Mouse (Mus musculus) intestine, embryonic 16.5 days (tissue): ENCODE data around the gene Syce2. TPM values are rescaled to one million over a fixed set of nuclear protein-coding genes. Genes with fewer than 3 reads are reported as not detected.
"Not testable (repeated sequence)": the region's sequence is repeated elsewhere in the genome, so short reads cannot be mapped to it uniquely, and the experiment has no call there.

Source experiments
- ATAC-seq: fragments of 200-750 bp; cut with Nextera tagmentation; 2 replicates; pipeline ENCODE4 v1.8.0; 2017; ENCODE audit warnings: moderate TSS enrichment, moderate library complexity
- H3K27ac ChIP-seq: fragments of 300-500 bp; sonication (generic); 2 replicates; pipeline ENCODE4 v1.5.1; 2014; ENCODE audit warnings: mild to moderate bottlenecking, low read length
- H3K27me3 ChIP-seq: fragments of 300-500 bp; sonication (generic); replicated peaks from 2 replicates; pipeline ENCODE4 v1.6.1; 2014; ENCODE audit warnings: low read length, control low read depth, mixed read lengths; ENCODE audit not compliant: control insufficient read depth, insufficient read depth
- H3K36me3 ChIP-seq: fragments of 300-500 bp; sonication (generic); 2 replicates; pipeline ENCODE4 v1.6.1; 2014; ENCODE audit warnings: low read length, control low read depth; ENCODE audit not compliant: control insufficient read depth, insufficient read depth
- H3K4me1 ChIP-seq: fragments of 300-500 bp; sonication (generic); 2 replicates; pipeline ENCODE4 v1.6.1; 2014; ENCODE audit warnings: low read length, control low read depth, mixed read lengths; ENCODE audit not compliant: control insufficient read depth, insufficient read depth
- H3K4me2 ChIP-seq: fragments of 300-500 bp; sonication (generic); 2 replicates; pipeline ENCODE4 v1.6.1; 2014; ENCODE audit warnings: low read depth, low read length, control low read depth
- H3K4me3 ChIP-seq: fragments of 300-500 bp; sonication (generic); 2 replicates; pipeline ENCODE4 v1.5.1; 2014; ENCODE audit warnings: mild to moderate bottlenecking, low read length
- H3K9ac ChIP-seq: fragments of 300-500 bp; sonication (generic); 2 replicates; pipeline ENCODE4 v1.6.1; 2014; ENCODE audit warnings: low read depth, low read length
- H3K9me3 ChIP-seq: fragments of 300-500 bp; sonication (generic); 2 replicates; pipeline ENCODE4 v1.6.1; 2016; ENCODE audit warnings: low read length, control low read depth; ENCODE audit not compliant: control insufficient read depth
- WGBS: fragments of 180-500 bp; shearing (Covaris S2); extraction: QIAGEN DNeasy Blood & Tissue Kit; methylation state at CpG from one replicate; pipeline ENCODE4 v1.1.7; 2014; 5-methylcytosine and 5-hydroxymethylcytosine counted together
- polyA plus RNA-seq: library from polyadenylated mRNA; unstranded; fragments of >200 nt; fragmentation: Nextera tagmentation; extraction: Ambion mirVana; gene quantifications from 2 replicates; pipeline ENCODE4 v1.2.1, GENCODE M21; 2015

The Syce2 gene
- 39.5 and 45.4 TPM in 2 replicates for polyA plus RNA-seq

- Histone ChIP-seq H3K9ac (peak within 1 kb of the TSS; percentile 69), H3K27ac (peak within 1 kb of the TSS; percentile 59; the same call in 1 of the 2 replicates), H3K36me3 (no peaks in the 10 kb centered on the region; the same call in 1 of the 2 replicates), H3K4me1 (peaks cover 16% of the 10 kb centered on the region), H3K4me3 (peak within 1 kb of the TSS; percentile 57), H3K27me3 (no peaks in the 10 kb centered on the region), H3K4me2 (peak within 1 kb of the TSS; percentile 99), H3K9me3 (no peaks in the 10 kb centered on the region)
- peak; percentile 72 for ATAC-seq
- 13% methylated on average over 46 of the region's 46 CpGs for WGBS
These were observed at the start of gene Syce2 for GRCm38 (mm10) chr8:84871376-84872308. Gene Syce2, plus strand, starts transcription at chr8:84872111.

DNA sequence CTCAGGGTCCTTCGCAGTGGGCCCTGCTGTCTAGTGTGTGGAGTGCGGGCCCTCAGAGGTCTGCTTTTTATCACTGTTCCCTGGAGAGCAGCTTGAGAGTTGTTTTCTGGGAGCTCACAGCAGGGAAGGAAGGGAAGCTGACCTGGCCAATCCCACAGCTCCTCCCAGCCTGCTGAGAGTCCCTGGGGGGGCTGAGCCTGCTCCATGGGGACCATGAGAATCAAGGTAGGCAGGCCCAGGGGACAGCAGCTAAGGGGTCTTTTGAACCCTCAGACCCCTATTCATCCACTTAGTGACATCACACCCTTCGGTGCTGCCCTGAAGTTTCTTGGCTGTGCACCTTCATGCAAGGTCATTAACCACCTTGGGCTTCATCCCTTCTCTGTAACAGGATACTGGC lies 49.2 kb upstream of the Syce2 start, which contains the start of gene Dand5:
Gene Dand5, minus strand, starts transcription at position 101 of the 400 bp plus-strand sequence.
- Histone ChIP-seq H3K4me2 (peak within 1 kb of the TSS; percentile 42), H3K4me3 (no peak within 1 kb of the TSS), H3K36me3 (no peaks in the 10 kb centered on the region), H3K4me1 (peaks cover 10% of the 10 kb centered on the region), H3K9me3 (no peaks in the 10 kb centered on the region), H3K27me3 (no peaks in the 10 kb centered on the region), H3K27ac (no peak within 1 kb of the TSS), H3K9ac (peak within 1 kb of the TSS; percentile 29; the same call in 1 of the 2 replicates)
- peak; percentile 32 for ATAC-seq
- 40% methylated on average over 3 of the region's 3 CpGs for WGBS

- H3K4me2 ChIP-seq, result peak overlapping the region; percentile 42
- H3K9ac ChIP-seq, result no peak overlapping the region
- H3K36me3 ChIP-seq, result no peaks in the 10 kb centered on the region
- H3K4me1 ChIP-seq, result peaks cover 10% of the 10 kb centered on the region
- no peaks in the 10 kb centered on the region for H3K9me3 ChIP-seq
- 2% methylated on average over 18 of the region's 18 CpGs for WGBS
- no peak overlapping the region for H3K27ac ChIP-seq
- no peak overlapping the region for H3K4me3 ChIP-seq
- no peaks in the 10 kb centered on the region for H3K27me3 ChIP-seq
- ATAC-seq, result peak; percentile 77
These were observed 48.3 kb upstream of the Syce2 start for GRCm38 (mm10) chr8:84823653-84824052.

DNA sequence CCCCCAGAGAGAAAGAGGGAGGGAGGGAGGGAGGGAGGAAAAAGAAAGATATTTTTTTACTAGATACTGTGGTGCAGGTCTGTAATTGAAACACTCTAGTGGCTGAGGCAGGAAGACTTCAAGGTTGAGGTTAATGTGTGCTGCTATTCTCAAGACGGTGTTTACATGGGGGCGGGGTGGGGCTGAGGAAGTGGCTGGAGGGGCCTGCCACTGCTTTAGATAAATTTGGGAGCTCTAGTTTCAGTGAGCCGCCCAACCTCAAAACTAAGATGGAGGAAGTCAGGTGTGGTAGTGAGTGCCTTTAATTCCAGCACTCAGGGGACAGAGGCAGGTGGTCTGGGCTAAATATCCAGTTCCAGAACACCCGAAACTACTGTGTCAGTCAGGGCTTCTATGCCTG lies 46.3 kb upstream of the Syce2 start:
- WGBS, result 56% methylated on average over 4 of the region's 4 CpGs
- Histone ChIP-seq H3K4me2 (no peak overlapping the region), H3K9ac (no peak overlapping the region), H3K9me3 (no peaks in the 10 kb centered on the region), H3K4me1 (peaks cover 10% of the 10 kb centered on the region), H3K27ac (no peak overlapping the region), H3K27me3 (no peaks in the 10 kb centered on the region), H3K4me3 (no peak overlapping the region), H3K36me3 (no peaks in the 10 kb centered on the region)
- no peak for ATAC-seq

- 91% methylated on average over 2 of the region's 2 CpGs for WGBS
- not testable (repeated sequence) for H3K36me3 ChIP-seq, H3K27me3 ChIP-seq, H3K27ac ChIP-seq, H3K4me2 ChIP-seq, H3K9me3 ChIP-seq, H3K9ac ChIP-seq, H3K4me3 ChIP-seq, ATAC-seq
- H3K4me1 ChIP-seq, result peaks cover 10% of the 10 kb centered on the region
These were observed 45.4 kb upstream of the Syce2 start for GRCm38 (mm10) chr8:84826518-84826917.

- peaks cover 21% of the 10 kb centered on the region for H3K4me1 ChIP-seq
- peak within 1 kb of the TSS; percentile 100 for H3K9ac ChIP-seq
- no peaks in the 10 kb centered on the region for H3K9me3 ChIP-seq
- peak within 1 kb of the TSS; percentile 93 for H3K4me3 ChIP-seq
- H3K27ac ChIP-seq, result peak within 1 kb of the TSS; percentile 94
- H3K27me3 ChIP-seq, result no peaks in the 10 kb centered on the region
- peaks cover 8% of the 10 kb centered on the region; the same call in 1 of the 2 replicates for H3K36me3 ChIP-seq
- 0 out of 2 replicates have a peak, but pooled peaks have one; percentile 6 for ATAC-seq
- WGBS, result 75% methylated on average over 11 of the region's 11 CpGs
- H3K4me2 ChIP-seq, result peak within 1 kb of the TSS; percentile 53
These were observed 40.4 kb upstream of the Syce2 start, which contains the start of gene Gadd45gip1 for GRCm38 (mm10) chr8:84831490-84831889. Gene Gadd45gip1, plus strand, starts transcription at chr8:84831522.

GRCm38 (mm10) chr8:84832034-84832717 lies 39.7 kb upstream of the Syce2 start:
- H3K27ac ChIP-seq, result peak overlapping the region; percentile 94
- H3K36me3 ChIP-seq, result peaks cover 9% of the 10 kb centered on the region; the same call in 1 of the 2 replicates
- H3K4me3 ChIP-seq, result peak overlapping the region; percentile 93
- ATAC-seq, result peak; percentile 85
- under 1% methylated on average over 59 of the region's 59 CpGs for WGBS
- H3K9ac ChIP-seq, result peak overlapping the region; percentile 100
- H3K9me3 ChIP-seq, result no peaks in the 10 kb centered on the region
- no peaks in the 10 kb centered on the region for H3K27me3 ChIP-seq
- peaks cover 21% of the 10 kb centered on the region for H3K4me1 ChIP-seq
- peak overlapping the region; percentile 53 for H3K4me2 ChIP-seq

DNA sequence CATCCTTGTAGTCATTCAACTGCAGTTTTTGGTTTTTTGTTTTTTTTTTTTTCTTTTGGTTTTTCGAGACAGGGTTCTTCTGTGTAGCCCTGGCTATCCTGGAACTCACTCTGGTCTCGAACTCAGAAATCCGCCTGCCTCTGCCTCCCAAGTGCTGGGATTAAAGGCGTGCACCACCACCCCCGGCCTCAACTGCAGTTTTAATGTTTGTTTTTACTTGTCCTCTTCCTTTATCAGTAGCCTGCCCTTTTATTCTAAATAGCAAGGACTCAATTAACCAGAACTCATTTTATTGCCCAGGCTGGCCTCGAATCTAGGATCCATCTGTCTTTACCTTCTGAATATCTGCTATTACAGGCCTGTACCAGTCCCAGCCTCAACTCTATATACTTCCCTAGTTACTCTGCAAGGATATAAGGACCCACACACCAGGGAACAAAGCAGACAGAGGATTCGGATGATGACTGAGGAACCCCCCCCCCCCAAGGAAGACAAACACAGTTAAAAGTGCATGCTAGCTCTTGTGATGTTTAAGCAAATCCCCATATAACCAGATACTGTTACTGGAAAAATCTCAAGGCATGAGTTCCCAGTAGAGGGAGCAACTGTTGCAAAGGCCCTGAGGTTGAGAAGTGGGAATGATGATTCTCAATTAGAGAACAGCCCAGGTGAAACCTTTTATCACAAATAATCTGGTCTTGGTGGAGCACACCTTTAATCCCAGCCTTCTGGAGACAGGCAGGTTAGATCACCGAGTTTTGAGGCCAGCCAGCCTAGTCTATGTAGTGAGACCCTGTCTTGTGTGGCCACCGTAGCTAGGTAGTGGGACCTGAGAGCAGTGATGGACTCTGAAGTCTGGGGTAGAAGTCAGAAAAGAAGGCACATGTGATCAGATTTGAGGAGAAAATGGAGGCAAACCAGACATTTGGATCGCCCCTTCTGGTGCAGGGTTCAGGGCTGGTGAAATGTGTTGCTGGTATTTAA lies 38.9 kb upstream of the Syce2 start:
- WGBS, result 53% methylated on average over 10 of the region's 10 CpGs
- H3K4me3 ChIP-seq, result peak overlapping the region; percentile 93
- H3K4me1 ChIP-seq, result peaks cover 21% of the 10 kb centered on the region
- peak overlapping the region; percentile 94; the same call in 1 of the 2 replicates for H3K27ac ChIP-seq
- peak overlapping the region; percentile 100 for H3K9ac ChIP-seq
- no peaks in the 10 kb centered on the region for H3K27me3 ChIP-seq
- ATAC-seq, result no peak
- H3K9me3 ChIP-seq, result no peaks in the 10 kb centered on the region
- peaks cover 16% of the 10 kb centered on the region; the same call in 1 of the 2 replicates for H3K36me3 ChIP-seq
- H3K4me2 ChIP-seq, result peak overlapping the region; percentile 53
